Mouse (Mus musculus) kidney, adult 2 months (tissue): ENCODE measurements around the gene Mbnl2. TPM values are rescaled to one million over a fixed set of nuclear protein-coding genes. Genes with fewer than 3 reads are reported as not detected.

Experiments used
- DNase-seq: peaks from one replicate; pipeline ENCODE4 v3.0.0; 2021
- H3K27ac ChIP-seq: fragments of 200-500 bp; 2 replicates; pipeline ENCODE4 v1.5.1; 2012; ENCODE audit warnings: low read depth, low read length, control low read depth, inconsistent platforms; ENCODE audit not compliant: insufficient read depth
- H3K27me3 ChIP-seq: fragments of 200-500 bp; replicated peaks from 2 replicates; pipeline ENCODE4 v1.6.1; 2012; ENCODE audit warnings: mild to moderate bottlenecking, moderate library complexity, low read length, inconsistent platforms; ENCODE audit not compliant: control insufficient read depth, insufficient read depth
- H3K36me3 ChIP-seq: fragments of 200-500 bp; 2 replicates; pipeline ENCODE4 v1.6.1; 2012; ENCODE audit warnings: mild to moderate bottlenecking, moderate library complexity, low read length, inconsistent platforms; ENCODE audit not compliant: control insufficient read depth, insufficient read depth
- H3K4me1 ChIP-seq: fragments of 200-500 bp; 2 replicates; pipeline ENCODE4 v1.6.1; 2011; ENCODE audit warnings: low read length; ENCODE audit not compliant: control insufficient read depth, insufficient read depth
- H3K4me3 ChIP-seq: fragments of 200-500 bp; 2 replicates; pipeline ENCODE4 v1.5.1; 2011; ENCODE audit warnings: mild to moderate bottlenecking, low read depth, low read length, control low read depth; ENCODE audit not compliant: insufficient read depth
- CTCF ChIP-seq: fragments of 200-500 bp; conservative IDR thresholded peaks from 2 replicates; pipeline ENCODE4 v1.5.1; 2011; ENCODE audit warnings: low read depth, mild to moderate bottlenecking, control low read depth, low read length, moderate library complexity, mixed read lengths; ENCODE audit not compliant: insufficient read depth, insufficient read length
- POLR2A ChIP-seq: fragments of 200-500 bp; IDR thresholded peaks from one replicate; pipeline ENCODE4 v1.6.1; 2011; ENCODE audit warnings: low read depth, low read length, control low read depth
- WGBS: fragments of 180-500 bp; shearing (Covaris S2); methylation state at CpG from one replicate; pipeline ENCODE4 v1.1.7; 2018; 5-methylcytosine and 5-hydroxymethylcytosine counted together
- polyA plus RNA-seq: library from polyadenylated mRNA; depleted of rRNA; stranded (reverse); fragments of >200 nt; gene quantifications from 2 replicates; pipeline ENCODE4 v1.2.3, GENCODE M21; 2012

The Mbnl2 gene
- polyA plus RNA-seq, 1 experiment, result 50.0 TPM

DNA sequence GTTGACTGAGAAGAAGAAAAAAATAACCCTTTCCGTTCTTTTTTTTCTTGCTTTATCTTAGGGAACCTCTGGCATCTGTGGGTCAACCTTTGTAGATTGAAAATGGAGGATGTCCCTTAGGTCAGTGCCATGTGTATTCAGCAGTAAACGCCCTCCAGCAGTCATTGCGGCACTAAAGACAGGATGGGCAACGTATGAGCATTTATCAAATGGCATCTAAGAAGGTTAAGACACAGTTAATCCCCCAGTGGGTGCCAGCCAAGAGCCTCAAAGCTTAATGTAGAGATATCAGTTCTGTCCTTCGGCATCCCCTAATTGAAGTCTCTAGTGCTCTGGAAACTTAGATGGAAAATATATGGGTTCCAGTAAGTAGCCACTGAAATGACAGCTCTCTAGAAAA, 723 bp upstream of the Mbnl2 start:
- Histone ChIP-seq H3K27me3 (no peaks in the 10 kb centered on the region), H3K36me3 (no peaks in the 10 kb centered on the region), H3K4me1 (peaks cover 28% of the 10 kb centered on the region), H3K27ac (peak overlapping the region; percentile 54; the same call in 1 of the 2 replicates), H3K4me3 (no peak overlapping the region)
- DNase-seq, result no peak
- TF ChIP-seq POLR2A (no peak), CTCF (no peak)
- WGBS, result 52% methylated on average over 5 of the region's 5 CpGs

DNA sequence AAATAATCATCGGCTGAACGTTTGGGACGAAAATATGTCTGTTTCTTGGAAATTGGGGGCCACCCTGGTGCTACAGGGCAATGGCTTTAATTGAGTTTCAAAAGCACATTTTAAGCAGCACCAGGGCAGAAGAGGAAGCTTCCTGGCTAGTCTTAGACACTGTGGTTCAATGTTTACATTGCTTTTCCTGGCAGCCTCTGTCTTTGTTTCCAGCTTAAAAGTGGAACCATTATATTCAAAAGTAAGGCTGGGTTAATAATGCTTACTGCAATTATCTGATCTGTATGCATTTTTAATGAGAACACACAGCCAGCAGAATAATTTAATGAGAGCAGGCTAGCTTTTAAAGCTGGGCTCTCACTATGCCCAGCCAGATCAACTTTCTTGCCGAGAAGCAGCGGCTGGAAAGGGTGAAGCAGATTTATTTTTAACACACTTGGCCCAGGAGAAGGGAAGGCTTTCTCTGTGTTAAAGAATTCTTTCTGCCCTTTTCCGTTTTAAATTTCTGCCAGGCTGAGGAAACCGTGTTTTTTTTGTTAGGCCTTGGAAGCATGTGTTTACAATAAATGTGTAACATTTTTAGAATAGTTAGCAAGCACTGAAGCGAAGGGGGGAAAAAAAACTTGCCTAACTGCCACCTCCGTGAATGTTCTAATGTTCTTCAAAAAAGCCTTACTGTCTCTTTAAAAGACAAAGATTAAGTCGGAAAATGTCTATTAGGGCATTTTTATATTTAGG, 1.0 kb downstream of the Mbnl2 start:
- Histone ChIP-seq H3K36me3 (no peaks in the 10 kb centered on the region), H3K27me3 (no peaks in the 10 kb centered on the region), H3K4me3 (peak overlapping the region; percentile 43), H3K4me1 (peaks cover 19% of the 10 kb centered on the region), H3K27ac (peak overlapping the region; percentile 76)
- TF ChIP-seq CTCF (no peak), POLR2A (no peak)
- under 1% methylated on average over 10 of the region's 10 CpGs for WGBS
- peak; percentile 55 for DNase-seq

DNA sequence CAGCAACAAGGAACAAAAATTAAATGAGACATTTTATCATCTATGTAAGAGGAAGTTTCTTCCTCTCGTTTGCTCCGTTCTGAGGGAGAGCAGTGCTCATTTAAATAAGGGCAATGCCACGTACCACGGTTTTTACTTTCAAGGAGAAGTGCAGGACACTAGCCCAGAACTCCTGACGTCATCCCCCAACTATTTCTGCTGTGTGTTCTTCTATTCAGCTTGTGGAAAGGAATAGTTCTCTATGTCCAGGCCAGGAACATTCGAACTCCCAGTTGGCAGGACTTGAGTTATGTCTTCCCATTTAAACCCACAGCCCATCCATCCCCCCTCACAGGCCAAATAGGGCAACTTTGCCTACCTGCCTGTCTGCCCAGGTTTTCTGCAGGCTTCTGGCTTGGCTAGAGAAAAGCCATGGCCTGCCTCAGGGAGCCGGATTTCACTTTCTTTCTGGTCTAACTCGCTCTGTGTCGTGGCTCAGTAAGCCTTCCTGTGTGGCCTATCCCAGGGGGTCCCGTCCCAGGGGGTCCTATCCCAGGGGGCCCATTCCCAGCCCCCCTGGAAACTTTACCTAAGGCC, 1.7 kb downstream of the Mbnl2 start:
- TF ChIP-seq CTCF (no peak), POLR2A (no peak)
- H3K4me1 ChIP-seq, result peaks cover 19% of the 10 kb centered on the region
- peak overlapping the region; percentile 76 for H3K27ac ChIP-seq
- H3K4me3 ChIP-seq, result peak overlapping the region; percentile 43
- no peaks in the 10 kb centered on the region for H3K27me3 ChIP-seq
- no peaks in the 10 kb centered on the region for H3K36me3 ChIP-seq
- WGBS, result under 1% methylated on average over 10 of the region's 10 CpGs
- DNase-seq, result peak; percentile 89

DNA sequence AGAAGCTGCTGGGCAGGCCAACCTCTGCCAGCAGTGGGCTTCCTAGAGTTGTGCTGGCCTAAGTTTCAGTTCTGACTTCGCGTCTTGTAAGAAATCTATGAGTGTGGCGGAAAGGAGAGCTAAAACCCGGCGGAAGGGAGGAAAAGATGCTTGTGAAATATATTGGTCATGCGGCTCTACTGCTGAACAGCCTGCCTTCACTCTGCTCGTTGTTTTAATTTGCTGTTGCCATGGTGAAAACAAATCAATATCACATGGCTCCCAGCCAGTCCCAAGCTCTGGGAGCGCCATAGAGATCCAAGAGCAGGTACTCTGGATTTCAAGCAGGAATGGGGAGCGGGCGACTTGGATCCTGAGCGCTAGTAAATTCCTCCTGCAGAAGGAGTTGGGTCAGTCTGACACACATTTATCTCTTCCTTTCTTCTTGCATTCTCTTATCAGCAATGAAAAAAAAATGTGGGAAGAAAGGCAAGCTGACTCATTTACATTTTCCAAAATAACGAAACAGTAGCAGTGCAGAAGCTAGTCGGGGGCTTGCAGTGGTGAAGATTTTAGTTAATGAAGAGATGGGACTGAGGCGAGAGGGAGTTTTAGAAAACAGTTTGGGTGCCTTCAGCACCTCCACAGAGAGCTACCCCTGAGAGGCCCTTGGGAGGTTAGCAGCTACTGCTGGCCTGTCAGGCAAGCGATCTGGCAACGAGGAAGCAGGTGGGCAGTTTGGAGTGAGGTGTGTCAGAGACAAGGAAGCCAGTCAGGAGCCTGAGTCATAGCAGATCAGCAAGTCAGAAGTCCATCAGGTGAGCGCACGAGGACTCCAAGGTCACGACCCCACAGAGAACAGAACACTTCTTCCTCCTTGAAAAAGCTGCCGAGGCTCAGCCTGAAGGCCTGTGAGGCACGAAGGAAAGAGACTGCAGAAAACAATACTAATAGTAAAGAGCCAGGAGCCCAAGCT, 3.1 kb downstream of the Mbnl2 start:
- 18% methylated on average over 21 of the region's 21 CpGs for WGBS
- H3K4me3 ChIP-seq, result peak overlapping the region; percentile 33
- TF ChIP-seq CTCF (no peak), POLR2A (no peak)
- H3K36me3 ChIP-seq, result no peaks in the 10 kb centered on the region
- DNase-seq, result peak; percentile 56
- no peaks in the 10 kb centered on the region for H3K27me3 ChIP-seq
- H3K4me1 ChIP-seq, result peaks cover 21% of the 10 kb centered on the region
- H3K27ac ChIP-seq, result peak overlapping the region; percentile 76

DNA sequence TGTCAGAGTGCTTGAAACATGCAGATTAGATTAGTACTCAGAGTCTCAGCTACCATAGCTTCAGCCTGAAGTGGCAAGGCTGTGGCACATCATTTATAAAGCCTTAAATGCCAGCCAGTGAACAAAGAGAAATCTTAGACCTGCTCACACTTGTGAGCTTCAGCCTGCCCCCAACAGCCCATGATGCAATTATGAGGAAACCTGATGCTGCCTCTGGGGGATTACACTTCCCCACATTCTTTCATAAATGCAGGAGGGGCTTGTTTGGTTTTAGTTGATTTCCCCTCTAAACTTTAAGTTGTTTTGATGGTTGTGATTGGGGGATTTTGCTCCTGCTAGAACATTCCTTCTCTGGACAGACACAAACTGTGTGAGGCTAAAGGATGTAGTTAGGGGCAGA, 4.7 kb downstream of the Mbnl2 start:
- Histone ChIP-seq H3K36me3 (no peaks in the 10 kb centered on the region), H3K4me1 (peaks cover 27% of the 10 kb centered on the region), H3K27me3 (no peaks in the 10 kb centered on the region), H3K4me3 (no peak overlapping the region), H3K27ac (no peak overlapping the region)
- TF ChIP-seq POLR2A, result no peak
- TF ChIP-seq CTCF, result no peak
- DNase-seq, result no peak

DNA sequence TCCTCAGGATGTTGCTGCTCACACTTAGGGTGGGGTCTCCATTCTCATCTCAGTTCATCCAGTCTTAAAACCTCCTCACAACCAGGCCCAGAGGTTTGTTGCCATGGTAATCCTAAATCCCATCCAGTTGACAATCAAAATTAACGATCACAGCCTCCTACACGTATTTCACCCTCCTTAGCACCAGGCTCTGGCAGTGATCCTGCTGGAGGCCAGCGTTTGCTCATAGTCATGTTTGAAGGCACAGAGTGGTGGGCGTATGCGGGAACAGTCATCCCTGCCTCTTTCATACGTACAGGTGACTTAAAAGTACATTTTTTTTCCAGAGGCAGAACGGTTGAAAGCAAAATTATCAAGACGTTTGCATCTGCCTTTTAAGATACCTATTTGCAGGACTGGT, 8.3 kb downstream of the Mbnl2 start:
- Histone ChIP-seq H3K27ac (no peak overlapping the region), H3K27me3 (no peaks in the 10 kb centered on the region), H3K4me3 (no peak overlapping the region), H3K36me3 (no peaks in the 10 kb centered on the region), H3K4me1 (peaks cover 43% of the 10 kb centered on the region)
- no peak for DNase-seq
- TF ChIP-seq CTCF (no peak), POLR2A (no peak)
- 58% methylated on average over 8 of the region's 8 CpGs for WGBS
